Mouse (Mus musculus) NIH3T3 (cell line): ENCODE results near the gene Kif3a.

ENCODE experiments used
- DNase-seq: peaks from one replicate; pipeline ENCODE4 v3.0.0-alpha.2; 2012; ENCODE audit warnings: low read depth

Gene Kif3a

DNA sequence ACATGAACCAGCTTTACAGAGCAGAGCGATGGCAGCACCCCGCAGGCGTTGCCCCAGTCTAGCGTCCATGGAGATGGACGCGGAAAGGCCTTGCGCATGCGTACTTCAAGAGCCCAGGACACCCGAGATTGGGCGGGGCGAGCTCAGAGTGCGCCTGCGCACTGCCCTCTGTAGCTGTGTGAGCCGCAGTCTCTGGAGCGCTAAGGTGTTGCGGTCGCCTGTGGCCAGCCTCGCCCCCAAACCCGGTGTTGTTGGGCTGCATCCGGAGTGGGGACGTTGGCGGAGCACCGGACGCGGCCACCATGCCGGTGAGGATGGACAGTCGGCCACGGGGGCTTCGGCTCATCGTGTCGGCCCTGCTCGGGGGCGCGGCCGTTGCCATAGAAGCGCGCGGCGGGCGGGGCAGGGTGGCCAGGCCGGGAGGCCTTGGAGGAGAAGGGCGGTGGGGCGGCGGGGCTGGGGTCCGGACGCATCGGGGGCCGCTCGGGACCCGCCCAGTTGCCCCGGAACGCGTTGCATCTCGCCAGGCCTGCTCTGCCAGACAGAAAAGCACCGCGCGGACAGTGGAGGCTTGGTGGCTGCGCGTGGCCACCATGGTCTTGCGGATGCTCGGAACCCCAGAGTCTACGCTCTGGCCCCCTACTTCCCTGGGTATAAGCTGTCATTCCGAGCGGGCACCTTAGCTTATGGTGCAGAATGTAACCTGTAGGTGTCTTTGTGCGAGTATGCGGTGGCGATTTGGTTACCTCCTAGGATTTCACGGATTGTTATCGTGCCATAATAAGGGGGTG is at the start of gene Kif3a:
Gene Kif3a (plus strand): TSS at position 156 of the 791 bp plus-strand sequence.
- DNase-seq = peak; percentile 99

DNA sequence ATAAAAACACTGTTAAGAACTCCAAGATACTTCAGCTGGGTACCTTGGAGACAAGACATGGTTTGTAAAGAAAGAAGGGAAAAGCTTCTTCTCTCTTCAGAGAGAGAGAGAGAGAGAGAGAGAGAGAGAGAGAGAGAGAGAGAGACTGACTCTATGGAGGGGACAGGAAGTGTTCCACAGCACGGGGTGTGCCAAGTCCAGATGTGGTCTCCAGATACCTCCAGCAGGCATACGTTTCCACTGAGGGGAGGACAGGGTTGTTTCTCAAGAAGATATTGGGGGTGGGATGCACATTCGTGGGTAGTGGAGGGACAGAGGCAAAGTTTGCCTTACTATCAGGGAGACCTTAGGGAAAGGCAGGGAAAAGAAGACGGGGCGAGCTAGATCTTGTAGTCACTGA is 48.4 kb upstream of the Kif3a start:
- DNase-seq = no peak

DNA sequence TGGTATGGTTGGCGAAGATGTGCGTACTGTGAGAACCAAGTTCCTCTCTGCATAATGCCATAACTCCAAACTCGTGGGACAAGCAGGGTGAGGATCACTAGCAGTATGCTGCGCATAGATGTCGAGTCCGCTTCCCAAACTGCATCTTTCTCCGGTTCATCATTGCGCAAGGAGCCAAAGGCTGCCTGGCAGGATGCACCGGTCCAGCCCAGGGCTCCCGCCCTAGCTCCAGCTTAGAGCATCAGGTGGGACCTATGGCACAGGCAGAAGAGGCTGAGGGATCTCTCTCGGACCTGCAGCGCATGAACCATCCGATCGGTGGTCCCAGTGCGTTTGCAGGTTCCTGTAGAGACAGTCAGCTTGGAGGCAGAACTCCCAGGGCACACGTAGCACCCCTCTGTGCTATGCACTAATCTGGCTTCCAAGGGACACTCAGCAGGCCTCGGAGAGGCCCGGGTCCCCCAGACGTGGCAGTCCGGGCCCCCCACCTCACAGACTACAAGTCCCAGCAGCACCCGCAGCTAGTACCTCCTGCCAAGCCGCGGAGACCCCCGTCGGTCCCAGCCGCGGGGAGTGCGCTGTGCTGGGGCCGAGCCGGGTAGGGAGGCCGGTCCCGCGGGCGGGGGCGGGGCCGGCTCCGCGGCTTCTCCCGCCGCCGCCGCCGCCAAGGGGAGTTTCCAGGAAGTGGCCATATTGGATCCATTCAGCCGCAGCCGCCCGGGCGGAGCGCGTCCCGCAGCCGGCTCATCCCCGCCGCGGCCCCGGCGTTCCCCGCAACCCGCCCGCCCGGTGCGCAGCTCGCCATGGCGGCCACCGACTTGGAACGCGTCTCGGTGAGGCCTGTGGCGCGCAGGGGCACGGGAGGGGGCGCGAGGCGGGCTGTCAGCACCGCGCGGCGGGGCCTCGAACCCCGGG is 47.7 kb upstream of the Kif3a start, which contains the start of gene Sept8:
Gene Sept8 (plus strand): TSS at position 51 of the 915 bp plus-strand sequence.
- DNase-seq = peak; percentile 82

DNA sequence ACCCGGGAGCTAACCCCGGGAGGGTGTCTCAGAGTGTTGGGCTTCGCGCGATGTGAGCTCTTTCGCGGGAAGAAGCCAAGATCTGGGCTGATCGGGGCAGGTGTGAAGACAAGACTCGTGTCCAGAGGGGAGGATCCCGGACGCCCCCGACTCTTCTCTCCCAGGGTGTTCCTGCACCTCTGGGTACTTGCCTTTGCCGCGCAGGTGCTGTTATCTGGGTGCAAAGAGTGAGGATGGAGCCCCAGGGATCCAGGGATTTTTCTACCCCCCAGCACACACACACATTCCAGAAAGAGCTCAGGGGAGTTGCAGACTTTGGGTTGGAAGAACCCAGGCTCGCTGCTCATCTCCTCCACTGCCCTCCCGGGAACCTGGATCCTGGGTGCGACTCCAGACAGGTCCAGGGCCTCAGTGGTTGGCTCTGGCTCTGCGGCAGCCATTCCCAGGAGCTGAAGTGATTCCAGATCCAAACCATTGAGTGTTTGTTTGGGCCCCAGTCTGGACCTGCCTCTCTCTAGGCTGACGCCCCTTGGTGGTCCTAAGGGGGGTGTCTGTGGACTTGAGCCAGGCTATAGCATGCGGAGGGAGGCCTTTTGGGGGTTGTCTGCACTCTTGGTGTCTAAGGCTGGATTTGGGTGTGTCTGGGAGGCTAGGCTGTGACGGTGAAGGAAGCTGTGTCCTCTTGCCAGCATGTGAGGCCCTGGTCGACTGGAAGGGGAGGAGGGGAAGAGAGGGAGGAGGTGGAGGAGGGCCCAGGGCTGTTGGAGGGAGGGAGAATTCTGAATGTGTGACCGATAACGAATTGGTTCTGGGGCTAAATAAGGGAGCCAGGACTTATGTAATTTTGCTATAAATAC is 46.8 kb upstream of the Kif3a start:
- DNase-seq = peak; percentile 82

DNA sequence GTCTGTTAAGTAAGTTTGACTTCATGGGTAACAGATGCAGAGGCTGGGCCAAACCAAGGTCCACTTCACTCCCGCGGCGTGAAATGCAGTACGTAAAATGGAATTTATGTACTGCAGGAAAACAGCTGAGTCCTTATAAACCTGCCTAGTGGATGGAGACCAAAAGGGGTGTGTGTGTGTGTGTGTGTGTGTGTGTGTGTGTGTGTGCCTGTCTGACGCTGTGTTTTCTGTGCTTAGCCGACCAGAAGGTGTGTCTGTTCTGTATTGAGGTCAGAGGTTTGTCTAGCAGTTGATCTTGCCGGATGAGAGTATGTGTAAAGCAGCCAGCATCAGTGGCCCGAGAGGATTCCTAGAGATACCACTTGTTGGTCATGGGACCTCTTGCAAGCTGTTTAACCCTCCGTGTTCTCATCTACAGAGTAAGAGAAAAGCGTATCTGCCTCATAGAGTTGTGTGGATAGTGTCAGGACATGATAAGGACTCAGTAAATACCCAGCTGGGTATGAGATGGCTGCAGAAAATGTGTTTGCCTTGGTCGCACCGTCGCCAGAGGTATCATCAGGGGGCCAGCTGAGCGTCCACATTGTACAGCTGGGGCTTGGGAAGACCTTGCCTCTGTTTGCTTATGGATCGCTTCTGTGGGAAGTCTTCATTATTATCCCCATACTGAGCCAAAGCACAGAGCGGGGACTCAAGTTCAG is 45.9 kb upstream of the Kif3a start:
- DNase-seq = peak; percentile 50

DNA sequence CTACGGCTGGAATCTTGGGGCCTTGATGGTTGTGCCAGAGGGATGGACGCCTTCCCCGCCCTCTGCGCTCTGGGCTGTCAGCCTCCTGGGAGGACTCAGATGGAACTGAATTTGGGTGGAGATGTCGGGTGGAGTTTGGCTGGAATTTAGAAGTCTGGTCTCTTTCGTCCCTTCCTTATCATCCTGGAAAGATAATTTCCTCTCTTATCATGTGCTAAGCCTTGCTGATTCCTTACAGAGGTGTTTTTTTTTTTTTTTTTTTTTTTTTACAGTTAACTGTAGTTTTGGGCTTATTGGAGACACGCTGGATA is 45.4 kb upstream of the Kif3a start:
- DNase-seq = no peak

DNA sequence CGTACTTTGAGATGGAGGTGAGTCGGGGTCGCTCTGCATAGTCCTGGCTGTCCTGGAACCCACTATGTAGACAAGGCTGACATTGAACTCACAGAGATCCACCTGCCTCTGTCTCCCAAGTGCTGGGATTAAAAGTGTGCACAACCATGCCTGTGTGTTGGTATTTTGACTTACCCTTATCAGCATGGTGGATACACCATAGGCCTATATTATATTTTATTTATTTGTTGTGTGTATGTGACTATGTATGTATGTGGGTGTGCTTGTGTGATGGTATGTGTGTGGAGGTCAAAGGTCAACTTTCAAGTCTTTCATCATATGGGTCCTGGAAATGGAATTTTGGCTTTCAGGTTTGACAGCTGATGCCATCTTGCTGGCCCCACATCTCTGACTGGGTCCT is 44.8 kb upstream of the Kif3a start:
- no peak for DNase-seq

DNA sequence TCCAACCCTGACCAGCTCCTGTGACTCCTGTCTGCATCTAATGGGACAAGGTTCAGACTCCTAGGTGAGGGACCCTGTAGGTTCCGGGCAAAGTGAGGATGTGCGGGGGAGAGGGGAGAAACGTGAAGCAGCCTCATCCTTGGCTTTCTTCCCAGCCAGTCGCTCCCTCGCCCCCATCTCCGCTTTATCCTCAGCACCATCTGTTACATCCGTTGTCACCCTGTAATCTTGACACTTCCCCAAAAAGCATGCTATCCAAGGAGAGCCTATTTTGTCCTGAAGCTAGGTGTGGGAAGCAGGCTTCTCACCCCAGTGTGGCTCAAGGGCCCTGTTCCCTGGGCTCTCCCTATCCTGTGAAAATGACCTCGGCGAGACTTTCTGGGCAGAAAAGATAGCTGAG is 44.2 kb upstream of the Kif3a start:
- no peak for DNase-seq

DNA sequence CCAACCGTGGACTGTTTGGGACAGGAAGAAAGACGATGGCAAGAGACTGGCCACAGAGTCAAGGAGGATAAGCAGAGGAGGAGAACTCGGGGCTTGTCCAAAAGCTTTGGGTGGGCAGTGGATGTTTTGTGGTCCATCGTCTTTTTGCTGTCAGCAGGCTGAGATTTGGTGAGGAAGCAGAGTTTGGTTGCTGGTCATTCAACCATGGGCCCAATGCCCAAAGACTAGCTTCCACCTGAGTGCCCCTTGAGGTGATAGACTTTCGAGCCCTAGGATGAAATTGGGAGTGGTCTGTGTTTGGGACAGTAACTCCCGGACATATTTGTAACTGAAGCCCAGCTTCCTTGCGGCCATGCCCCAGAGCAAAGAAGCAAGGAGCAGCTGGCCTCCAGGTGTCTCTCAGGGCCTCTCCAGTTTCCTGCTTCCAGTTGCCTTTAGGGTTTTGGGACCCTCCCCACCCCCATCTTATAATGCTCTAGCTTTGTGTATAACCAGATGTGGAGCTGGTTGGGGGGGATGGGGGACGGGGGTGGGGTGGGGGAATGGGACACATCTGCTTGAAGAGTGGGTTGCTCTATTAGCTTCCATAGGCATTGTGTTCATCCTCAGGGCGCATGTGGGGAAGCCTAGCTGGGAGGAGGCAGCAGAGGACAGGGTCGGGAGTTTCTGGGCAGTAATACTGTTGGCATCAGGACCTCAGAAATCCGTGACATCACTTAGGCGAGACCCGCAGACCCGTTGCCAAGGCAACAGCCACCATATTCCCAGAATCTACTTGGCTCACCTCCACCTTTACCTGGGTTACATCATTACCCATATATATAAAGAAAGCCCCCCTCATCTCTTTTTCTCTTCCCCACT is 43.4 kb upstream of the Kif3a start:
- no peak for DNase-seq

DNA sequence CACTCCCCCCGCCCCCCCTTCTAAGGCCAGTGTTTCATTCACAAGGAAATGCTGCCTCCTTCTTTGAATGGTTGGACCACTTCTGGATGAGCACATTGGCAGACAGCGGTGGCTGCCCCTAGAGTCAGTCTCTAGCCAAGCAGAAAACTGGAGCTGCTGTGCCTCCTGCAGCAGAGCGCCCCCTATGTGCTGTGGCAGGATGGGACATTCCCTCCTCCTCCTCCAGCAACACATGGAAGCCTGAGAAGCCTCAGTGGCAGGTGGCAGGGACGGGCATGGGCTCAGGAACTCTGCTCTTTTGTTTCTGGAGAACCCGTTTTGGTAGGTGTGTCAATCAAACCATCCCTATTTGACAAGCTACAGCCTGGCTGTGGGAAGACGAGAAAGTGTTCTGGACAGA is 42.3 kb upstream of the Kif3a start:
- DNase-seq = peak; percentile 35

DNA sequence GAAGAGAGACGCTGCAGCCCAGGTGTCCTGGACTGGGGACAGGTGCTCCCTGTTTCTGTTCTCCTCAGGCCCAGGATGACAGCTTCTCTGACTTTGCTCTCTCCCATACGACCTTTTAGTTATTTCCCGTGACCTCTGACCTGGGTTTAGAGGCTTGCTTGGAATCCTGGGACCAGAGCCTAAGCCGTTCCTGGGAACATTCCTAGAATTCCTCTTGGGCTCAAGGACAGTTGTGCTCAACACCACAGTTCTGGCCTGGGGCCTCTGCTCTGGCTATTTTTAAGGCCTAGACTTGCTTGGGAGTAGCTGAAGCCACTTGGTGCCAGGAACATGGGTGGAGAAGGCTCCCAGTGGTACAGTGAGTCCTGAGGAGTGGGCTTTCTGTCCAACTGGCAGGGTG is 41.7 kb upstream of the Kif3a start:
- DNase-seq = no peak

DNA sequence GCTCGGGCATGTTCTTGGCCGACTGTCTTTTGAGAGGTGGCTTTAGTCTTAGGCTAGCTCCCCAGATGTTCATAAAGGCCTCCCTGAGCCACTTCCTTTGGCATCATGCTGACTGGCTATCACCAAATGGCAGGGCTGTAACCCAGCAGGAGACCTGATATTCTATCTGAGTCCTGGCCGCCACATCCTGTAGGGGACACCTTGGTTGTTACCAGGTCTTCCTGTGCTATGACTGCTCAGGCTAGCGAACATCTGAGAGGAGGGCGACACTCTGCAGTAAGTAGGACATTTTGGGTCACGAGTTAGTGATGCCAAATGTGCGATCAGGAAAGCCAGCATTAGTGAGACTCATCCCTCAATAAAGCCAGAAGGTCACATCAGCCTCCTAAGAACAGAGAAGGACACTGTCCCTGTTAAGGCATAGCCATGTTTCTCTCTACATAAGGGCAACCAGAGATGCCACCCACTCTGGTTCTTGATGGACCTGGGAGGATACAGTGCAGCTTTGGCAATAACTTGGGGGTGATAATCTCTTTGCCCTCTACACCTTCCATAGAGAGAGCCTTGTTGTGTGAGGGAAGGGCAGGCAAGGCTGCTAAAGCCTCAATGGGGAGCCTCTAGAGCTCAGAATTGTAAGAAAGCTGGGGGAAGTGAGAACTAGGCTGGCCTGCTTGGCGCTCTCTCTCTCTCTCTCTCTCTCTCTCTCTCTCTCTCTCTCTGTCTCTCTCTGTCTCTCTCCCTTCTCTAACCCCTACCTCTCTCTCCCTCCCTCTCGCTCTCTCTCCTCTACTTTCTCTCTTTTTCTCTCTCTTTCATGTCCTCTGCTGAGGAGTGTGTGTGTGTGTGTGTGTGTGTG is 38.6 kb upstream of the Kif3a start:
- DNase-seq = no peak

DNA sequence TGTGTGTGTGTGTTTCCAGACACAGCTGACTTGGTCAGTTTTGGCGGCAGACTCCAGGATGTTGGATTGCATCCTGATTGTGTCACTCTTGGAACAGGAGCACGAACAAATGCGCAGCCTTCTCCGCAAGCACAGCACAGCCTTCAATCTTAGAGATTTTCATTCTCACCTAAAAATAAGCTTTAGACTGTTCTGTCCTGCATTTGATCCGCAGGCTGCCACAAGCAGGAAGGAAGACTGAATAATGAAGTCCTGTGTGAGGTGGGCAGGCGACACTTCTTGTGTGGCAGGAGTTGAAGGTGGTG is 38.0 kb upstream of the Kif3a start:
- peak; percentile 74 for DNase-seq

DNA sequence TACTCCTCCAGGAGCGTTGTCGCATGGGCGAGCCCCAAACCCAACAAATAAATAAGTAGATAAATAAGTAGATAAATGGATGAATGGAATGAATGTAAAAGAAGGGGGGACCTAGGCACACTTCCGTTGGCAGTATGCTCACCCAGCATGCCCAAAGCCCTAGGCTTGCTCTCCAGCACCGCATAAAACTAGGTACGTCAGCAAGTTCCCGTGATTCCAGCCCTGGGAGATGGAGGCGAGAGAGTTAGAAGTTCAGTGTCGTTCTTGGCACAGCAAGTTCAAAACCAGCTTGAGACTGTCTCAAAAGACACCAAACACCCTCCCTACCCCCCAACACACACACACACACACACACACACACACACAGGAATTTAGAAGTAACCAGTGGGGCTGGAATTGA is 37.2 kb upstream of the Kif3a start:
- no peak for DNase-seq

DNA sequence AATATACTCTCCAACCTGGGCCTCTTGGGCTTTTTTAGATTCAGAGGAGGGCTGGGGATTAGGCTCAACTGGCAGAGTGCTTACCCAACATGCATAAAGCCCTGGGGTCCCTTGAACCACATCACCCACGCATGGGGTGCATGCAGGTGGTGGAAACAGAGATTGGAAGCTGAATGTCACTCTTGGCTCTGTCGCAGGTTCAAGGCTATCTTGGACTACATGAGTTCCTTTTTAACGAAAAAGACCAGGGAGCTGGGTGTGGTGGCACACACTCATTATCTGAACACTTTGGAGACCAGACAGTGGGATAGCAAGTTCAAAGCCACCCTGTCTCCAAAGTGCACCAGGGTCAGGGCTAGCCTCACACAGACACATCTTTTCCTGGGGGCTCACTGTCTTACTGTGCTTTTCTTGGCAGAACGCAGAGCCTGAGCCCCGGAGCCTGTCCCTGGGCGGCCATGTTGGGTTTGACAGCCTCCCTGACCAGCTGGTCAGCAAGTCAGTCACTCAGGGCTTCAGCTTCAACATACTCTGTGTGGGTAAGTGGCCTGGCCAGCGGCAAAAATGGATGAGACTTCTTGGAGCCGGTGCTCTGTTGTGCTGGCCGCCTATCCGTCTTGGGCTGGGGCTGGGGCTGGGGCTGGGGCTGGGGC is 35.5 kb upstream of the Kif3a start:
- DNase-seq = no peak

DNA sequence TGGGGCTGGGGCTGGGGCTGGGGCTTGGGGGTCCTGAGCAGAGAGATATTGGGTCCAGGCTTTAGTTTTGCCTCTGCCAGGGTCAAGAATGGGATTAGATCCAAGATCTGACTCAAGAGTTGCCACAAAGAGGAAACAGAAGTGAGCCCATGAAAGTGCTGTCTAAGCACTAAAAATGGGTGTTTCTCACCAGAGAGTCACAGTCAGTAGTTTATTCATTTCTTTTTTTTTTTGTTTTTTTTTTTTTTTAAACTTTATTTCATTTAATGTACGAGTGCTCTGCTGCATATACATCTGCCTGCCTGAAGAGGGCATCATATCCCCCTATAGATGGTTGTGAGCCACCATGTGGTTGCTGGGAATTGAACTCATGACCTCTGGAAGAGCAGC is 35.0 kb upstream of the Kif3a start:
- peak; percentile 42 for DNase-seq

DNA sequence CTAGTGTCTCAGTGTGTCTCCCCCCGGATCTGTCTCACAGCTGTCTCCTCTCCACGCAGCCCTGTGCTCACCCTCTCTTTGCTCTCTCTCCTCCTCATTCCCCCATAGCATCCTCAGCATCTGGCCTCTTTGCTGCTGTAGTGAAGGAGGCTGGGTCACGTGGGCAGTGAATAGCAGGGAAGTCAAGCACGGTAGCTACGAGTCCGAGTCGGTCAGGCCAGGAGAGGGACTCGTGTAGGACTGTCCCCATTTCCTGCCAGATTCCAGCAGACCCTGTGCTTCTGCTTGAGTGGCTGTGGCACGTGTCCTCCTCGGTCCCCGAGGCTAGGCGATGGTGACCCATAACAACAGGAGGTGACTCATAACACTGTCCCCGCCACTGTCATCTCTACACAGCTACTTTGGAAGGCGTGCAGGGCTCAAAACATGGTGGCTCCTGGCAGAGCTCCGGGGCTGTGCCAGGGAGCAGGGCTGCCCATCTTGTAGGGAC is 28.1 kb upstream of the Kif3a start:
- DNase-seq = no peak

DNA sequence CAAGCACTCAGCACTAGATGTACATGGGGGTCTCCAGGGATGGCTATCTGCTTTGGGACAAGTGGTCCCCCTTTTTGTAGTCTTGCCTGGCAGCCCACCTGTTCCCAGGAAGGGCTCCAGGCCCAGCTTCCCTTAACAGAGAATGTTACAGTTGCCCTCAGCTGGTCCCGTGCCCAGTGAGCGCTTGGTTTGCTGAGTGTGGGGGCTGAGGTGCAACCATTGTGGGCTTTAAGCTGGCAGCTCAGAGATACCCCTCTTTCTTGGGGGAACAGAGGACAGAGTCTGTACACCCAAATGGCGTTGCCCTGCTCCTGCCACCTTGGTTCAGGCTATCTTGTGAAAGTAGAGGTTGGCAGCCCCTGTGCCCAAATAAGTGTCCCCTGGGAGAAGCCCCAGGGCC is 26.8 kb upstream of the Kif3a start:
- no peak for DNase-seq

DNA sequence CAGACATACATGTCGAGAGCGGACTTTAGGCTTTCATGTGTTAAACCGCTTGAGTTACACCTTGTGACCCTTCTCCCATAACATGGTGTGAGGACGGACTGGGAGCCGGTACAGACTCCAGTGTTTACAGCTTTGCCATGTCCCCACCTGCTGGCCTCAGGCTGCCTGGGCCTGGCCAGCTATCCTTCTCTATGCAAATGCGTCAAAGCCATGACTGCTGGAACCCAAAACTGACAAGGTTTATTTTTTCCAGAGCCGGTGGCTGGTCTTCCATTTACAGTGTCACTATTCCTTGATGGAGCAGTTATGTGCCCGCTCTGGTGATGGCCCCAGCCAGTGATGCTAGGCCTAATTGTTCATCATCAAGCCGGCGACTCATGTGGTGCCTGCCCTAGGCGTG is 26.0 kb upstream of the Kif3a start:
- no peak for DNase-seq
